Comparison of ENCODE assay signal across 25 mouse cellular contexts in genomic region chr12:83370221-83370620, GRCm38 (mm10).
DNase-seq lines count a peak whose midpoint lies in the region; ATAC-seq lines count a peak whose summit lies in the region.
"Had no signal": no experiment of that assay in that cellular context is flagged by ENCODE, and none has a peak within 500 bp of the region (broad histone marks: within the 10 kb centered on the region; RNA-seq: fewer than 3 reads in every experiment).

No protein-coding gene starts in this region.

- H3K27me3 ChIP-seq in midbrain, embryonic 14.5 days (ENCODE audit: control insufficient read depth, insufficient read depth, low read length): no peaks in the 10 kb centered on the region
- H3K27me3 ChIP-seq in midbrain, embryonic 10.5 days (ENCODE audit: low read depth, poor library complexity, severe bottlenecking): no peaks in the 10 kb centered on the region
- no peaks in the 10 kb centered on the region for H3K27me3 ChIP-seq in liver, embryonic 13.5 days
- H3K27me3 ChIP-seq: embryonic facial prominence, embryonic 15.5 days; hindbrain, embryonic 15.5 days; intestine, embryonic 15.5 days; limb, embryonic 15.5 days; midbrain, embryonic 13.5 days; neural tube, embryonic 12.5 days had no signal

- WGBS in midbrain, embryonic 14.5 days: 84% methylated on average over 11 of the region's 11 CpGs
- 93% methylated on average over 11 of the region's 11 CpGs for WGBS in midbrain, embryonic 10.5 days
- 57% methylated on average over 11 of the region's 11 CpGs for WGBS in liver, embryonic 13.5 days (ENCODE audit: insufficient replicate concordance)

- H3K9me3 ChIP-seq in midbrain, embryonic 14.5 days (ENCODE audit: control insufficient read depth, low read length): no peaks in the 10 kb centered on the region; the same call in 1 of the 2 replicates
- H3K9me3 ChIP-seq in midbrain, embryonic 10.5 days (replicated peaks): peaks cover under 1% of the 10 kb centered on the region; the same call in 1 of the 2 replicates
- H3K9me3 ChIP-seq in liver, embryonic 13.5 days (replicated peaks): no peaks in the 10 kb centered on the region
- H3K9me3 ChIP-seq: embryonic facial prominence, embryonic 15.5 days; hindbrain, embryonic 15.5 days; intestine, embryonic 15.5 days; limb, embryonic 15.5 days; neural tube, embryonic 12.5 days had no signal

- no peak overlapping the region for H3K27ac ChIP-seq in midbrain, embryonic 14.5 days (replicated peaks; ENCODE audit: low read depth, low read length)
- H3K27ac ChIP-seq in midbrain, embryonic 10.5 days (replicated peaks): no peak overlapping the region
- H3K27ac ChIP-seq in liver, embryonic 13.5 days: peak overlapping the region; percentile 58
- H3K27ac ChIP-seq: embryonic facial prominence, embryonic 15.5 days; forebrain, embryonic 10.5 days; hindbrain, embryonic 15.5 days; intestine, embryonic 15.5 days; limb, embryonic 15.5 days; midbrain, embryonic 13.5 days; neural tube, embryonic 12.5 days had no signal

- H3K36me3 ChIP-seq in midbrain, embryonic 14.5 days (ENCODE audit: control insufficient read depth, insufficient read depth, low read length): no peaks in the 10 kb centered on the region
- no peaks in the 10 kb centered on the region for H3K36me3 ChIP-seq in midbrain, embryonic 10.5 days
- H3K36me3 ChIP-seq in liver, embryonic 13.5 days: peaks cover 11% of the 10 kb centered on the region
- H3K36me3 ChIP-seq: embryonic facial prominence, embryonic 15.5 days; forebrain, embryonic 10.5 days; hindbrain, embryonic 15.5 days; intestine, embryonic 15.5 days; limb, embryonic 15.5 days; neural tube, embryonic 12.5 days had no signal

- H3K4me1 ChIP-seq in midbrain, embryonic 14.5 days (ENCODE audit: control insufficient read depth, insufficient read depth, low read length): no peaks in the 10 kb centered on the region
- peaks cover 12% of the 10 kb centered on the region; the same call in 1 of the 2 replicates for H3K4me1 ChIP-seq in midbrain, embryonic 10.5 days
- H3K4me1 ChIP-seq in liver, embryonic 13.5 days (replicated peaks): peaks cover 61% of the 10 kb centered on the region
- H3K4me1 ChIP-seq: embryonic facial prominence, embryonic 15.5 days; forebrain, embryonic 10.5 days; intestine, embryonic 15.5 days; limb, embryonic 15.5 days had no signal

- no peak overlapping the region for H3K4me3 ChIP-seq in midbrain, embryonic 14.5 days (replicated peaks; ENCODE audit: low read depth, low read length)
- H3K4me3 ChIP-seq in midbrain, embryonic 10.5 days: no peak overlapping the region
- H3K4me3 ChIP-seq in liver, embryonic 13.5 days (replicated peaks): no peak overlapping the region
- H3K4me3 ChIP-seq: embryonic facial prominence, embryonic 15.5 days; forebrain, embryonic 10.5 days; hindbrain, embryonic 15.5 days; intestine, embryonic 15.5 days; limb, embryonic 15.5 days; midbrain, embryonic 13.5 days; neural tube, embryonic 12.5 days had no signal

- no peak overlapping the region for H3K4me2 ChIP-seq in midbrain, embryonic 14.5 days (ENCODE audit: low read length)
- peak overlapping the region; percentile 17; the same call in 1 of the 2 replicates for H3K4me2 ChIP-seq in liver, embryonic 13.5 days
- H3K4me2 ChIP-seq: embryonic facial prominence, embryonic 15.5 days; hindbrain, embryonic 15.5 days; intestine, embryonic 15.5 days; limb, embryonic 15.5 days; midbrain, embryonic 13.5 days; neural tube, embryonic 12.5 days had no signal

- no peak for ATAC-seq in midbrain, embryonic 14.5 days (ENCODE audit: low FRiP score, low TSS enrichment)
- ATAC-seq in common myeloid progenitor, adult 5-6 weeks (replicated peaks; ENCODE audit: low read depth, poor library complexity, severe bottlenecking): peak; percentile 40; the same call in 1 of the 2 replicates
- ATAC-seq in liver, embryonic 13.5 days (ENCODE audit: low read depth): peak; percentile 86
- peak; percentile 83 for ATAC-seq in megakaryocyte-erythroid progenitor cell, adult 5-6 weeks (replicated peaks; ENCODE audit: low FRiP score, low TSS enrichment, poor library complexity, severe bottlenecking)
- ATAC-seq: CD4-positive, CD25-positive, alpha-beta regulatory T cell, adult 4 months; forebrain, embryonic 16.5 days; intestine, embryonic 15.5 days; midbrain, embryonic 13.5 days; Patski had no signal

- DNase-seq in midbrain, embryonic 14.5 days: peak; percentile 16
- DNase-seq in midbrain, embryonic 10.5 days (ENCODE audit: low spot score): no peak
- DNase-seq in liver, embryonic 13.5 days: peak; percentile 69
- no peak for DNase-seq in layer of hippocampus, adult 11-12 months (ENCODE audit: low spot score)
- DNase-seq in cerebellum, adult 9-10 months: no peak
- no peak for DNase-seq in yolk sac, embryonic 10.5 days (ENCODE audit: low spot score)
- DNase-seq: cerebellum, adult 2 months; gastrocnemius, postnatal 14 days; heart, postnatal 36 days; layer of hippocampus, postnatal 36 days; right cerebral cortex, postnatal 25 days; spleen, adult 18-20 months; thymus, postnatal 25 days had no signal

- no peak overlapping the region for H3K9ac ChIP-seq in midbrain, embryonic 14.5 days (replicated peaks; ENCODE audit: low read length)
- H3K9ac ChIP-seq in liver, embryonic 13.5 days: no peak overlapping the region
- H3K9ac ChIP-seq: embryonic facial prominence, embryonic 15.5 days; hindbrain, embryonic 15.5 days; intestine, embryonic 15.5 days; limb, embryonic 15.5 days; midbrain, embryonic 13.5 days; neural tube, embryonic 12.5 days had no signal

Comparison
In these comparisons a context has a peak if more than half of its experiments do, and no peak if none do; other contexts are left out.
1. DNase-seq: peak in midbrain, embryonic 14.5 days (single experiment) and liver, embryonic 13.5 days (single experiment); none in midbrain, embryonic 10.5 days (single experiment), layer of hippocampus, adult 11-12 months (single experiment), cerebellum, adult 9-10 months (single experiment) and yolk sac, embryonic 10.5 days (single experiment).